Mouse (Mus musculus) testis, postnatal 10 days (tissue): ENCODE results near the gene Slamf9.

ENCODE experiments used
- DNase-seq: peaks from one replicate; pipeline ENCODE4 v3.0.0; 2021; ENCODE audit warnings: low spot score

Gene Slamf9

GRCm38 (mm10) chr1:172514551-172515268, 39.6 kb downstream of the Slamf9 start:
- DNase-seq, result no peak

DNA sequence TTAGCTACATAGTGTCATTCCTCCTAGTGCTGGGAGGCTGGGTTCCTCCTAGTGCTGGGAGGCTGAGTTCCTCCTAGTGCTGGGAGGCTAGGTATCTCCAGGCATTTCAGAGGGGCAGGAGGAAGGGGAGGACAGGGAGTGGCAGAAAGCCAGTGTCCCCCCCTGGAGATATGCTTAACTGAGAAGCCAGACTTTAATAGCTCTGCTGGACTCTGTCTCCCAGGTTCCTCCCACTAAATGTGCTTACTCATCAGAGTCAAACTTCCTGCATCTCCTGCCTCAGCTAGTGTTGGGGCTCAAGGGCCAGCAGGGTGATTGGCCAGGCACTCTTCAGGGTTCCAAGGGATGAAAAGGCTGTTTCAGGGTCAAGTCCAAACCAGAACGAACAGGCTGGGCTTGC, 40.2 kb downstream of the Slamf9 start:
- DNase-seq, result no peak

DNA sequence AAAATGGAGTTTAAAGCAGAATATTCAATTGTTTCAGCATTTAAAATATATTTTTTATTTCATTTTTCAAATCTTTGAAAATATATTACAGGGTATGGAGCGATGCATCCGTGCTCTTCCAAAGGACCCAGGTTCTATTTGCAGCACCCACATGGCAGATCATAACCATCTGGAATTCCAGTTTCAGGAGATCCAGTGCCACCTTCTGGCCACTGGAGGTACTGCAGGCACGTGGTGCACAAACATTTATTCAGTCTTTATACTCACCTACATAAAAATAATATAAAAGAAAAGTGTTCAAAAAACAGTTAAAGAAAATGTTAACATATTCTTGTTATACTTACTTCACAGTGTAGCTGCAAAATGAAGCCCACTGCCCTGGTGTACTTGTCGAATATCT, 42.9 kb downstream of the Slamf9 start:
- DNase-seq, result no peak

GRCm38 (mm10) chr1:172519644-172520043, 44.5 kb downstream of the Slamf9 start:
- DNase-seq, result no peak

DNA sequence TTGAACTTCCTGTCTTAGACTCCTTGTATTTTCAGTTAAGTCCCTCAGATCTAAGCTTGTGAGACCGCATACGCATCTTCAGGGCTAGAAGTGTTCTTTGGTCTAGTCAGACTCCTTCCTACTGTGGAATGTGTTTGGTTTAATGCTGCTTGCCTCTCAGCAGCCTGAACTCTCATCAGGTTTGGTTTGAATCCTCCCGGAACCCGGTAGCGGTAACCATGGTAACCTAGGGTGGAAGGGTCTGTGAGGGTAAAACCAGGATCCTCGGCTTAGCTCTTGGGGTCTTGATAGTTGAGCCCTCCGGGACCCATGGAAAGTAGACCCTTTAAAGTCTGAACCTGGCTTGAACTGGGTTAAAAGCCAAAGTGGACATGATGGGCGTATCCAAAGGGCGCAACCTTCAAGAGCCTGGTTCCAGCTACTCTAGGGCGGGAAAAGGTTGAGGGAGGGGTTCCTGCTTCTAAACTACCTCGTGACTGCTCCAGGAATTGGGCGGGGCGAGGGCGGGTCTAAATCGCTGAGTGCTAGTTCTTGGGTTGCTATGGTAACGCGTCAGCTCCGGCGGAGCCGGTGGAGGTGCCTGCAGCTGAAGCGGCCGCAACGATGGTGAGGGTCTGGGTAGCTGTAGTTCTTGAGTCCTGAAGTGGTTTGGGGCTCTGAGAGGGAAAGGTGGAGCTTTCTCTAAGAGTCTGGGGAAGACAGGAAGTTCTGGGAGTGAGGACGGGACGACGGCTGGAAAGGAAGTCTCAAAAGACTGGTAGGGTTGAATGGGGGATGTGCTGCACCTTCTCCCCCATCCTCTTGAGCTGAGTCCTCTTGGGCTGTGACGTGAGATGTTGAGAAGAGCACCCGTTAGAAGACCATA, 45.6 kb downstream of the Slamf9 start, which contains the start of gene Cfap45:
Gene Cfap45, plus strand, starts transcription at position 226 of the 865 bp plus-strand sequence.
- DNase-seq, result peak; percentile 83

- no peak for DNase-seq
Observed at GRCm38 (mm10) chr1:172522524-172522923, 47.4 kb downstream of the Slamf9 start.

DNA sequence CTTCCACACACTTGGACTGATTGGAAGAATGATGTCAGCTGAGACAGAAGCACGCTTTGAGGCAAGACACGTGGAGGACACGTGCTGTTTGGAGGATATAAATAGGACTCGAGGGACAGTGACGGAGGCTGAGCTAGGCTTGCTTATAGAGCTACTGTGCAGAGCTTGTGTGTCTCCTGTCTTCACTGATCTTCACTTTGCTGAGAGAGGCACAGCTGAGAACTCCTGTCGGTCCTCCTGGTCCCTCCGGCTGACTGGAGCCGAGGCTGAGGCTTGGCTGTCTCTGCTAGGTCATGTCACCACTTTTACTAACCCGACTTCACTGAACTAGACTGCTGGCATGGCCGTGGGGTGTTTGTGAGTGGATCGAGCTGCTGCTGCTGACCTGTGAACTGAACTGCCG, 48.5 kb downstream of the Slamf9 start:
- no peak for DNase-seq

DNA sequence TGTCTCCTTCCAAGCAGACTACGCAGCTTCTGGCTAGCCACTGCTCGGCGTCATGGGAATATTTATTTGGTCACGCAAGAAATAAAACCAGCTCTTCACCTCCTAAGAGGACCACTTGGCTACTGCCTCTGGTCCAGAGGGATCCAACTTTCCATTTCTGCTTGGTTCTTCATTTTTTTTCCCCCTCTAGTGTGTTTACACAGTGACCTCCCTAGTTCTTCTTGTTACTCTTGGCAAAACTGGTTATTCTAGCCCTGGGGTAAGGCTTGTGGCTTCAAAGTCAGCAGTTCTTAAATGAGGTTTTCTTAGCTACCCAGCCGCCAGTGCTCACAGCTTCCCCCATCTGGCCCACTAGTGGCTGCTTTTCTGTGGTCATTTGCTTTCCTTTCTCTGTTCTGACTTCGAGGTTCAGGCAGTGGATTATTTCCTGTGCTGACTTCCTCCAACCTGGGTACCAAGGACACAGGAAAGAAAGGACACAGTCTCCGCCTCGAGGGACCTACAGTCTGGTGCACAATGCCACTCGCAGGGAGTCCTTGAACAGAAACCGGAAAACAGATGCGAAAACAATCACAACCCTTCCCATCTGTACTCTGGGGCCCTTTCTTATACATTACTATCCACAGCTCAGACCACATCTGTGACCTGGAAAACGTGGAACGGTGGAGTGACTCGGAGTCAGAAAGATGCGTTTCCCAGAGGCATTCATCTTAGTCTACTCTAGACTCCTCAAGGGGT, 50.0 kb downstream of the Slamf9 start:
- DNase-seq, result no peak

DNA sequence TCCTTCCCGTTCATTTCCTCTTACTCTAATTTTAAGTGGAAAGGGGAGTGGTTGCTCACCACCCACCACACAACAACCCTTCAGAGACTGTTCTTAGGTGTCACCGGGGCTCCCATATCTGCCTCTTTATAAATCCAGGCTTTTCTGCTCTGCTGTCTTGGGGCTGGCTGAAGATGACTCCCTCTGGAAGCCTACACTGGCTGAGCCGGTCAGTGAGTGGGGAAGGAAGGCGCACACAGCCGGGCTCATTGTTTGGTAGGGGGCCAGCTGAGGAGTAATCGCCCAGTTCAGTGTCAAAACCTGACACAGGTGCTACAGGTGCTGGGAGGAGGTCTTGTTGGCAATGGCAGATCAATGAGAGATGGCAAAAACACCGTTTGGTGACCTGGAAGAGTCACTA, 50.8 kb downstream of the Slamf9 start:
- DNase-seq, result no peak

DNA sequence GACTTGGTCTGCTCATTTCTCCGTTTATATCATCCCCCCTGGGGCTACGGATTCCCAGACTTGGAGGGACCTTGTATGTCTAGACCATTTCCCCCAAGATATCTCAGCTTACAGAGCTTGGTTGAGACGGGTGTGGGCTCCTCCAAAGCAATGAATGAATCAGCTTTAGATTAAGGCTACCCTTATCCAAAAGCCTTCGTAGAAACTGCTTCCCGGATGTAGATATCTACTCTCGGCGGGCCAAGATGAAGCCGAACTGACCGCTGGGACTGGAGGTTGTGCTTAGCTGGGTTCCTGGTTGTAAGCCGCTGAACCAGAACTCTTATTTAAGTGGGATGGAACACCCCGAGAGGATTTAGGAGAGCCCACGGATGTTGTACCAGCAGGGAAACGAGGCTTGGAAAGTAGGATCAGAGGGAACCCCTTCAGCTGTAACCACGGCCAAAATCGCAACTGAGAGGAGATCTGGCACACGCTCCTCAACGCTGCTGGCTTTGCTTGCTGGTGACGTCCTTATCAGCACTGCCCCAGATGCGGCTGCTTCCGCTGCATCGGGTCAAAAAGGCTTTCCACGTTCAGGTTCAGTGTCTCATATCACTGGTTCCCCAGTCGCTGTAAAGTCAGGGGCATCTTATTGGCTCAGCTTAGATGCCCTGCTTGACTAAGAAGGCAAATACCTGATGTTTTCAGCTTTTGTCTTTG, 51.4 kb downstream of the Slamf9 start:
- DNase-seq, result no peak

- no peak for DNase-seq
Observed at GRCm38 (mm10) chr1:172527431-172527830, 52.3 kb downstream of the Slamf9 start.
